Mouse (Mus musculus): Measurements from ENCODE around the gene Olfr914. TPM values are rescaled to one million over a fixed set of nuclear protein-coding genes. Genes with fewer than 3 reads are reported as not detected.

Gene Olfr914
- polyA plus RNA-seq (2012; rRNA removed): not detected in 2 replicates

GRCm38 (mm10) chr9:38604802-38605201 is at the start of gene Olfr914:
Gene Olfr914, plus strand, starts transcription at chr9:38605102.

DNA sequence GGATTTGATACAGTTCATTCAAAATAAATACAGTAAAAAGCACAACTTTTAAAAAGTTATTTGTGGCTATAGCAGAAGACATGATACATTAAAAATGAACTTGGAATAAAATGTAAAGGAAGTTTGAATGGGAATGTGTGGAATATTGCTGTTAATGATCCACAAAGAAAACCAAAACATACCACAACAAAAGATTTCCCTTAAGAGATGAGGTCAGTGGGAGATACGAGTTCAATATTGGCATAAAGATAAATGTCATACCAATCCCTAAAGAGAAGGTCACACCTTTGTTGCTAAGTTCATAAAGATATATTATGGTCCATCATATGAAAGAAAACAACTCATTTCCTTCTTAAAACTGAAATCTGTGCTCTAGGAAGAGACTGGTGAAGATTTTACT is 25.0 kb upstream of the Olfr914 start, which contains the start of gene Olfr912:
Olfr912 (plus strand) TSS at position 301 of the 400 bp plus-strand sequence.

GRCm38 (mm10) chr9:38592459-38592858 is 12.4 kb upstream of the Olfr914 start, which contains the start of gene Olfr913:
Gene Olfr913, plus strand, starts transcription at chr9:38592759.

GRCm38 (mm10) chr9:38659775-38660174 is 54.9 kb downstream of the Olfr914 start, which contains the start of gene Olfr916:
Gene Olfr916, minus strand, starts transcription at chr9:38659875.

Other genes starting within 250 kb of the Olfr914 start
- not detected in 2 replicates for gene Olfr250, start 238.2 kb upstream of the Olfr914 start, polyA plus RNA-seq (2012; rRNA removed)
- gene Olfr251, start 228.0 kb upstream of the Olfr914 start, polyA plus RNA-seq (2012; rRNA removed): not detected in 2 replicates
- not detected in 2 replicates for gene Olfr147, start 203.4 kb upstream of the Olfr914 start, polyA plus RNA-seq (2012; rRNA removed)
- not detected in 2 replicates for gene Olfr901, start 175.6 kb upstream of the Olfr914 start, polyA plus RNA-seq (2012; rRNA removed)
- gene Olfr902, start 157.4 kb upstream of the Olfr914 start, polyA plus RNA-seq (2012; rRNA removed): not detected in 2 replicates
- gene Olfr904, start 142.0 kb upstream of the Olfr914 start, polyA plus RNA-seq (2012; rRNA removed): not detected in 2 replicates
- not detected in 2 replicates for gene Olfr905, start 134.0 kb upstream of the Olfr914 start, polyA plus RNA-seq (2012; rRNA removed)
- not detected in 2 replicates for gene Olfr906, start 118.0 kb upstream of the Olfr914 start, polyA plus RNA-seq (2012; rRNA removed)
- gene Olfr907, start 109.3 kb upstream of the Olfr914 start, polyA plus RNA-seq (2012; rRNA removed): not detected in 2 replicates
- gene Olfr911-ps1, start 83.5 kb upstream of the Olfr914 start, polyA plus RNA-seq (2012; rRNA removed): not detected in 2 replicates
- gene Olfr910, start 67.3 kb upstream of the Olfr914 start, polyA plus RNA-seq (2012; rRNA removed): not detected in 2 replicates
- gene Olfr912, start 24.9 kb upstream of the Olfr914 start, polyA plus RNA-seq (2012; rRNA removed): not detected in 2 replicates
- gene Olfr913, start 12.3 kb upstream of the Olfr914 start, polyA plus RNA-seq (2012; rRNA removed): not detected in 2 replicates
- gene Olfr916, start 54.8 kb downstream of the Olfr914 start, polyA plus RNA-seq (2012; rRNA removed): not detected in 2 replicates
- not detected in 2 replicates for gene Olfr917, start 60.7 kb downstream of the Olfr914 start, polyA plus RNA-seq (2012; rRNA removed)
- not detected in 2 replicates for gene Olfr918, start 69.5 kb downstream of the Olfr914 start, polyA plus RNA-seq (2012; rRNA removed)
- not detected in 2 replicates for gene Olfr919, start 98.6 kb downstream of the Olfr914 start, polyA plus RNA-seq (2012; rRNA removed)
- gene Vwa5a, start 113.2 kb downstream of the Olfr914 start, polyA plus RNA-seq (2012; rRNA removed): 7.7 and 7.8 TPM in 2 replicates
- gene Olfr920, start 147.2 kb downstream of the Olfr914 start, polyA plus RNA-seq (2012; rRNA removed): 0.08 and 0.09 TPM in 2 replicates
- not detected in 2 replicates for gene Olfr921, start 168.0 kb downstream of the Olfr914 start, polyA plus RNA-seq (2012; rRNA removed)
- gene Olfr922, start 209.5 kb downstream of the Olfr914 start, polyA plus RNA-seq (2012; rRNA removed): not detected in 2 replicates
- not detected in 2 replicates for gene Olfr923, start 221.4 kb downstream of the Olfr914 start, polyA plus RNA-seq (2012; rRNA removed)
- not detected in 2 replicates for gene Olfr924, start 239.3 kb downstream of the Olfr914 start, polyA plus RNA-seq (2012; rRNA removed)
- not detected in 2 replicates for gene Olfr26, start 250.0 kb downstream of the Olfr914 start, polyA plus RNA-seq (2012; rRNA removed)

All from liver, embryonic 18 days (tissue).